Mouse (Mus musculus) lung, postnatal 25 days (tissue): Measurements from ENCODE around the gene Apobec2.

ENCODE experiments used
- DNase-seq: peaks from one replicate; pipeline ENCODE4 v3.0.0; 2022; ENCODE audit warnings: low spot score

Apobec2 gene

DNA sequence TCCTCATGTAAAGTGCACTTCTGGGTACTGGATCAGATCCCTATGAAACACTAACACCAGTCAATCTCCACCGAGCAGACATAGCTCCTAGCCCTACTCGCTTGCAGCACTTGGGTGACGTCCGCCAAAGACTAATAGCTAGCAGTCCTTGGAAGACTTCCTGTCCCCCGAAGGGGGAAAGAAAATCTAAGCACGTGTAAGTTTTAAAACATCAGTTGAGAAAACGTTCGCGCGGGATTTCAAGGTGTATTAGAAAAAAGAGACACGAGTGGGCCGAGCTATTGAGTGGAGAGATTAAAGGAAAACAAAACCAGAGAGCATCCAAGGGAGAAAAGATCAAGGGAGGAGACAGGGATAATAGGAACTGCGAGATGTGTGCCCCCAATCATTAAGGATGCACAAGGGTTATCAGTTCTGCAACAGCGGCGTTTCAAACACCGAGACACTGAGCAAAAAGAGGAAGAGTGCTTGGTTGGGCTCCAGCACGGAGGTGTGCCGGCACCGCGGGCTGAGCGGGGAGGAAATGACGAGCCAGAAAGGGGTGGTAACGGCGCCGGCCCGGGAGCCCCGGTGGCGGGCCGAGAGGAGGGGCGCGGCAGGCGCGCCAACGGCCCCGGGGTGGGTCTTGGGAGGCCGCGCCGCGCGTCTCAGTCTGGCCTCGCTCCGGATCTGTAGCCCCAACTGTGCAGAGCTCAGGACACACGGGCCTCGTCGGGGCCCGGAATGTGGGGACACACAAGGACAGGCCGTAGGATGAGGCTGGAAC lies 24.0 kb downstream of the Apobec2 start:
- DNase-seq, result peak; percentile 81

GRCm38 (mm10) chr17:48407910-48408525 lies 24.7 kb downstream of the Apobec2 start:
- no peak for DNase-seq

- no peak for DNase-seq
These were observed 25.6 kb downstream of the Apobec2 start for GRCm38 (mm10) chr17:48407154-48407553.

DNA sequence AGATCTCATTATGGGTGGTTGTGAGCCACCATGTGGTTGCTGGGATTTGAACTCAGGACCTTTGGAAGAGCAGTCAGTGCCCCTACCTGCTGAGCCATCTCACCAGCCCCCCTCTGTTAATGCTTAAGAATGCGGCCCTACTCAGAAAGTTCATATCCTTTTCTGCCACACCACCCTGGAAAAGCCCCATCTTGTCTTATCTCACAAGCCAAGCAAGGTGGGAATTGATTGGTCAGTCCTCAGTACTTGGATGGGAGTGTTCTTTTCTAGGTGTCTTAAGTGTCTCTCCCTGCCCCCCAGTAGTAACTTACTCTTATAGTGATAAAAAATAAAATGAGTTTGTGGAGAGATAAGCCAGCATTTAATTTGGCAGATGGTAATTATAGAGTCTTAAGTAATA lies 28.0 kb downstream of the Apobec2 start:
- DNase-seq, result no peak

GRCm38 (mm10) chr17:48403848-48404247 lies 28.9 kb downstream of the Apobec2 start:
- no peak for DNase-seq

DNA sequence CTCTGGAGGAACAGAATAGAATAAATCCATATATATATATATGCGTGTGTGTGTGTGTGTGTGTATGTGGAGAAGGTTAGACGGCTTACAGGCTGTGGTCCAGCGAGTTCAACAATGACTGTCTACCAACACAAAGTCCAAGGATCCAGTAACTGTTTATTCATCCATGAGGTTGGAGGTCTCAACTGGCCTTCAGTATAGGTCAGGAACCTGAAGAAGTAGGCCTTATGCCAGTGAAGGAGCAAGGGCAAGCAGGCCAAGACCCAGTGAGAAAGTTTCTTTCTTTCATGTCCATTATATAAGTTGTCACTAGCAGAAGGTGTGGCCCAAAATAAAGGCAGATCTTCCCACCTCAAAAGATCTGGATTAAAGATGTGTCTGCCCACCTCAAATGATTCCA lies 30.0 kb downstream of the Apobec2 start:
- no peak for DNase-seq

- no peak for DNase-seq
These were observed 31.0 kb downstream of the Apobec2 start for GRCm38 (mm10) chr17:48401710-48402109.

- no peak for DNase-seq
These were observed 40.1 kb downstream of the Apobec2 start for GRCm38 (mm10) chr17:48392616-48393015.

DNA sequence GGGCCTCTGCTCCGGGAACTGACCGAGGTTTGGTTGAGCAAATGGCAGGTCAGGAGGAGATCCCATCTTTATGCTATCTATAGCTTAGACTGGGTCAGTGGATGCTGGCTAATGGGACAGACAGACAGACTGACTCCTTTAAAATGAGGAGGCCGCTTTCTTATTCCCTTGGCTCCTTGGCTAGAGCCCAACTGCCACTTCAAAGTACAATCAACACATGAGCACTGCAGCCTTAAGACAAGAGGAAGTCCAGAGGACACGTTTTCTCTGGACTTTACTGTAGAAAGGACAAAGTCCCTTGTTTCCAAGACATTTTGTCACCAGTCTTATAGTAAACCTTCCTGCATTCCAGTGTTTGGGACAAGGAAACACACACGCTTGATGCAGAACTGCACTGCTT lies 41.3 kb downstream of the Apobec2 start:
- DNase-seq, result no peak

- no peak for DNase-seq
These were observed 43.3 kb downstream of the Apobec2 start for GRCm38 (mm10) chr17:48389442-48389841.

DNA sequence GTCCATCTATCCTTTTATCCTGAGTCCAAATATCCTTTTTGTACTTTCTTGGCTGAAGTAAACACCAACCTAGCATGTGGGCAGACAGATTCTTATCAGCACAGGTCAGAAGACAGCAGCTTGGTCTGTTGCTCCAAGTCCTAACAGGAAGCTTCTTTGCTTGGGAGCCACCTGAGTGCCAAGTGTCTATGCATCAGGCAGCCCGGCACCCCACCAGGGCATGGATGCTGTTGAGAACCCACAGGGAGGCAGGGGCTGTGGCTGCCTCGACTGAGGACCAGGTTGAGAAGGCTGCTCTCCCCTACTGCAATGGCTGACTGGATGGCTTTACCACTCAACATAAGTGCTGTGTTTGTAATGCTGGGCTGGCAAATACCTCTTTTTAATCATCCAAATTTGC lies 44.1 kb downstream of the Apobec2 start:
- no peak for DNase-seq

DNA sequence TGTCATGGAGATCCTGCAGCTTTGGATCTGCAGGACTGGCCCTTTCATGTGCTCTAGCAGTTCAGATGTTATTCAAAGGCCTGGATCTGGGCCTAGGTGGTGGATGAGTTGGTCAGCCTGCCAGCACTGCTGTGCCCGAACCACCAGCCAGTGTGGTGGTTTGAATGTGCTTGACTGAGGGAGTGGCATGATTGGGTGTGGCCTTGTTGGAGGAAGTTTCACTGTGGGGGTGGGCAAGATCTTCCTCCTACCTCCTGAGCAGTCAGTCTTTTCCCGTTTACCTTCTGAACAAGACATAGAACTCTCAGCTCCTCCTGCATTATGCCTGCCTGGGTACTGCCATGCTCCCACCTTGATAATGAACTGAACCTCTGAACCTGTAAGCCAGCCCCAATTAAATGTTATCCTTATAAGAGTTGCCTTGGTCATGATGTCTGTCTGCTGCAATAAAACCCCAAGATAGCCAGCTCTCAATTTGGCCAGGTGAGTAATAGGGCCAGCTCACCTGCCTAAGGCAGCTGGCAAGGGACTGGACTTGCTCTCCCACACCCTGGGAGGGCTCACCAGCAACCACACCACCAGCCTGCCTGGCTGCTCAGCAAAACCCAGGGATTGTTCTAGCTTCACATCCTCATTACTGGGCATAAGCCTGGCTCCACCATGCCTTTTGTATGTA lies 46.8 kb downstream of the Apobec2 start:
- no peak for DNase-seq

GRCm38 (mm10) chr17:48379050-48379449 lies 53.7 kb downstream of the Apobec2 start:
- DNase-seq, result no peak

DNA sequence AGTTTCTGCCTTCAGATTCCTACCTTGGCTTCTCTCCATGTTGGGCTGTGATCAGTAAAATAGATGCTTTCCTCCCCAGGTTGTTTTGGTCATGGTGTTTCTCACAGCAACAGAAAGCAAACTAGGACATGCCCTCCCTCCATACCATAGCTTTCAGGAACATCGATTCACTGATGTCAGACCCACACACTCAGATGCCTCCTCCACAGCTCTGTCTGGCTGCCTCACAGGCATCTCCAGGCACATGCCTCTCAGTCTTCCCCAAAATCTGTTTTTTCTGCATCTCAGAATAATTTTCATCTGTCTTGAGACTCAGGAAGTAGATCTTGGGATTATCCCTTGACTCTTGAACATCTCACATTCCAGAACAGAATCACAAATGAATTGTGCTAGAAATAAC lies 56.6 kb downstream of the Apobec2 start:
- DNase-seq, result no peak

DNA sequence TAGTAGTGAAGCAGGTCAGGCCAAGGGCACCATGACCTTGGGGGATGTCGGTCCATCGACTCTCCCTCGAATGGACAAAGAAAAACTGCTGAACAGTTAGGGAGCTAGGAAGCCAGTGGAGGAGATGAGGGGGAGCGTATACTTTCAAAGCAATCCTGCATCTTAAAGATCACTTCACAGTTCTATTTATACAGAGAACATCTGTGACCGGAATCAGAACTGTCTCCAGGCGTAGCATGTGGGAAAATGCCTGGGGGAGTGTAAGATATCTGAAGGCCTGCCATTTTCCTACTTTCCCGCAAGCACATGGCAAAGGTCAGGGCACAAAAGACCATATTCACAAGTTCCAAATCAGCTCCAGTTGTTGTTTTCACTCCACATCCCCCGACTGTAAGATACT lies 59.7 kb downstream of the Apobec2 start:
- DNase-seq, result no peak

DNA sequence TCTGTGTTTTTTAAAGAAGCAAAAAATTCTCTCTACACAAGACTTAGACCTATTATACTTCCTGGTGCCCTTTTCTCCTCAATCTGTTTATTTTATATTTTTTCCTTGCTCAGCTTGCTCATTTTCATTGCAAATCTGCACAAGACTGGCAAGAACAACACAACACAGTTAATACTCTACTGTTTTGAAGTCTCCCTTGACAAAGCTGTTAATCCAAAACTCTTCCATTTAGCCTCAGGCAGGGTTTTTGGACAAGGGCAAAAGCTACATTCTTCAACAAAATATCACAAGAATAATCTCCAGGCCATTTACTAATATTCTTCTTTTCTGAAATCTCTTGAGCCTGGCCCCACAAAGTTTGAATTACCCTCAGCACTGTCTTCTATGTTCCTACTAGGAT lies 61.1 kb downstream of the Apobec2 start:
- DNase-seq, result no peak
